Mouse (Mus musculus) cerebellum, postnatal 4 days (tissue): ENCODE results near the gene Gnai1.
"Not testable (repeated sequence)": the region's sequence is repeated elsewhere in the genome, so short reads cannot be mapped to it uniquely, and the experiment has no call there.

Source experiments
- DNase-seq, 2 experiments: peaks; one replicate each; pipeline ENCODE4 v3.0.0; 2022; ENCODE audit warnings: low spot score in 2 of 2, mixed read lengths in 1 of 2

Gnai1 gene

GRCm38 (mm10) chr5:18360281-18360819 is at the start of gene Gnai1:
Gnai1 (minus strand) TSS chr5:18360355.
- DNase-seq, result peak; percentile 72 to 87

DNA sequence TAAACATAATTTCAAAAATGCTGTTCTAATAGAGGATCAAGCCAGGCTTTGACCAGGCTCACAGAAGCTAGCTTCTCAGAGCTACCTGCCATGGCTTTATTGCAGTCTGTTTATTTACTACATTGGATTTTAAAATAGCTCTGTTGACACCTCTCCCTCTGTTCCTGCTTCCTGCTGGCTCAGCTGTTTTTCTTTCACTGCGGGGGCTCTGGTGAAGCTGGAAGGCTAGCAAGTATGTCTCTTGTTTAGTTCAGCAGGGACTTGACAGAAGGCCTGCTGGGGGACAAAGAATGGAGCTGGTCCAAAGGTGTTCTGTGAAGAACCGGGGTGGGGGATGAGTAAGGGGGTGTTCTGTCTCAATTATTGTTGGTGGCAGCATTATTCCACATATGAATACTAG is 7.7 kb upstream of the Gnai1 start:
- no peak for DNase-seq

- DNase-seq, result no peak
Measured at GRCm38 (mm10) chr5:18365460-18365859, 5.3 kb upstream of the Gnai1 start.

DNA sequence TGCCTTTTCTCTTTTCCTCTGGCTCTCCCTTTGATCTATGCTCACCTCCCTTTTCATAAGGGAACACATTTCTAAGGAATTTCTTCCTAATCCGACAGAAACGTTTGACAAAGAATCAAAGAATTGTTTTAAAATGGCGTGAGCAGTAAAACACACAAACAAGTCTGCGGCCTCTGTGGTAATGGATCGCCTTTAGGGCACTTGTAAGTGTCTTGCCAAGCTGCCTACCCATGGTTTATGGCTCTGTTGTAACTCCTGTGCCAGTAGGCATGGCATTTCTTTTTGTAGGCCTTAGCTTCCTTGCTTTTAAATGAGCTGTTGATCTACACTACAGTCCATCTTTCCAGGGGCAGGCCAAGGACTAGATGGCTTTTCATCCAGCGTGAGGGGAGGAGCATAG is 801 bp upstream of the Gnai1 start:
- DNase-seq, result no peak

GRCm38 (mm10) chr5:18359376-18360280 is 527 bp downstream of the Gnai1 start:
- peak in 1 of 2 experiments; percentile 35 for DNase-seq

DNA sequence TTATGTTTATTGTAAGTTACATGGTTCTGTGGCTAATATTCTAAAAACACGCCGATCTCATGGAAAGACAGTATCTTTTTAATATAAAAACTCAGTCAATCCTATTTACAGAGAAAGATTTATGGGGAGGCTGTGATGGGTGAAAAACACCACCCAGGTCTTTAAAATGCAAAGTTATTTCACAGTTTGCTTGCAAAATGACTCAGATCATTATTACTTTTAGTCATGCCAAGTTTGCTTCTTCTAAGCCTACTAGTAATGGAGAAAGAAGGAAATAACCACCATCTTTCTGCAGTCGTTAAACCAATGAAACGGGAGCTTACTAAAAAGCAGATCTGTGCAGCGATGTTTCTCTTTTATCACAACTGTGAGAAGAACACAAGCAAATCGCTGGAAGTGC is 1.4 kb downstream of the Gnai1 start:
- DNase-seq, result no peak

- DNase-seq, result peak in 1 of 2 experiments; percentile 38
Measured at GRCm38 (mm10) chr5:18358191-18358590, 2.0 kb downstream of the Gnai1 start.

DNA sequence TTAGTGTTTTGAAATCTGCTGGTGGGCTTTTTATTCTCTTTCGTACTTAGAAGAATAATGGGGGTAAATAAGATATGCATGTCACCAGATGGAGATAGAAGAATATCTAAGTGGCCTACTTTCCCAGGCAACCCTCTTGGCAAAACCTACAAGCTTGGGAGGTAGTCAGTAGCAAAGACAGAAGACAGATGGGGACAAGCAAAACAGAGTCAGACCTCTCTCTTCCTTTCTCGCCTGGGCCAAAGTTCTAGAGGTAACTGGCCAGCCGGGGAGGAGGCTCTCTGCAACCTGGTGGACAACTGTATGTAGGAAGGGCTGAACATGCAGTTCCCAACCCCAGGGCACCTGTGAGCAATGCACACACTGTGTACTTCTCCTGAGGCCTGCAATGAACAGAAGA is 12.9 kb downstream of the Gnai1 start:
- no peak for DNase-seq

DNA sequence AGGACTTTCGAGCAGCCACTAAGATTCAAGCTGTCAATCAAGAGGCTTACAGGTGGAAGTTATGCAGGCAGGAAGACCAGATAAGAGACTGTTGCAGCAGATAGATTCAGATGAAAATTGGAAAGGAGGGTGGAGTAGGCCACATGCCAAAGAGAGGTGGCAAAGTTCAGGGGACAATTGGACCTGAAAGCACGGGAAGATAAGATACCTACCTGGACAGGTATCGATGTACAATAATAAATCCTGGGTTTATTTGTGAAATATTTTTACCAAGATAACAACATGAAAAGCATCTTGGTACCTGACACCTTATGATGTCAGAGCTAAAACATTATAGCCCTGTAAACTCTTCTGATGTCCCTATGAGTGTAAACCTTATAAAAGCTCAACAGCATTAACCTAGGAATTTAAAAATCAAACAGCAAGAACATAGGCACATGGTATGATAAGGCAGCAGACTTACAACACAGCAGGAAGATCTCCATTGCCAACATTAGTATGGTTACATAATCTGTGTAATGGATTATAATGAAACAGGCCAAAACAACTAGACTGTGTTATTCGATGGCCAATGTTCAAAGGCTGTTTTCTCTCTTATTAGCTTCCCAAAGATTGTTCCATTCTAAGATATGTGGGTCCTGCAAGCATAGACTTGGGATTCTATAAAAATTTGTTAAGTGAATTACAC is 16.6 kb downstream of the Gnai1 start:
- DNase-seq, result no peak

- DNase-seq, result no peak
Measured at GRCm38 (mm10) chr5:18342765-18343454, 17.2 kb downstream of the Gnai1 start.

DNA sequence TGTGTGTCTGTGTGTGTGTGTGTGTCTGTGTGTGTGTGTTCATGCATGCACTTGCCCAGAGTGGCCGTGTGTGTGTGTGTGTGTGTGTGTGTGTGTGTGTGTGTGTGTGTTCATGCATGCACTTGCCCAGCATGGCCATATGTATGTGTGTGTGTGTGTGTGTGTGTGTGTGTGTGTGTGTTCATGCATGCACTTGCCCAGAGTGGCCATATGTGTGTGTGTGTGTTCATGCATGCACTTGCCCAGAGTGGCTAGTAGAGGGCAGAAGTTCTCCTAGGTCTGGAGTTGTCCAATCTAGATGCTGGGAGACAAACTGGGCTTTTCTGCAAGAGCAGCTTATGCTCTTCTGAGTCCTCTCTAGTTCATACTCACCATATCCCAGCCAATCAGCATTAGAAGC is 18.3 kb downstream of the Gnai1 start:
- DNase-seq, result not testable (repeated sequence)

GRCm38 (mm10) chr5:18332256-18332655 is 27.9 kb downstream of the Gnai1 start:
- no peak for DNase-seq

GRCm38 (mm10) chr5:18330726-18331125 is 29.4 kb downstream of the Gnai1 start:
- no peak for DNase-seq

GRCm38 (mm10) chr5:18326159-18326558 is 34.0 kb downstream of the Gnai1 start:
- DNase-seq, result no peak

- no peak for DNase-seq
Measured at GRCm38 (mm10) chr5:18323534-18323933, 36.6 kb downstream of the Gnai1 start.

GRCm38 (mm10) chr5:18321661-18322060 is 38.5 kb downstream of the Gnai1 start:
- DNase-seq, result no peak

- DNase-seq, result no peak
Measured at GRCm38 (mm10) chr5:18318846-18319245, 41.3 kb downstream of the Gnai1 start.

GRCm38 (mm10) chr5:18307229-18307804 is 52.8 kb downstream of the Gnai1 start:
- no peak for DNase-seq

GRCm38 (mm10) chr5:18296584-18296983 is 63.6 kb downstream of the Gnai1 start:
- DNase-seq, result no peak

- no peak for DNase-seq
Measured at GRCm38 (mm10) chr5:18292744-18293143, 67.4 kb downstream of the Gnai1 start.

GRCm38 (mm10) chr5:18289530-18289929 is 70.6 kb downstream of the Gnai1 start:
- DNase-seq, result no peak

DNA sequence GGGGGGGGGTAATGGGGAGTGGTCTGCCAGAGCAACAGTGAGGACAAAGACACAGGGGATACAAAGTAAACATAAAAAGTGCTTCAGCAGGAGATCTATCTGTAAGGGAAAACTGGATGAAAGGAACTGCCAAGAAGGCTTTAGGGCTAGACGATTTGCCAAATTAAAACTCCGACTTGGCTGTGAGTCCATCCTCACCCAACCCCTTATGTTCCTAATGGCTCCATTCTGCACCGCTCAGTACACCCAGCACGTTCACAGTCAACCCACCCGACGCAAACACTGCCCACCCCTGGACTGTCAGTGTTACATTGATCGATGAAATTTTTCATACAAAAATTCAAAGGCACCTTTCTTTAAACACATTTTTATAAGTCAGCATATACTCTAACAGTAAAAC is 71.5 kb downstream of the Gnai1 start:
- no peak for DNase-seq
